Mouse (Mus musculus): Measurements from ENCODE around the gene Olfr523.
"Not testable (repeated sequence)": the region's sequence is repeated elsewhere in the genome, so short reads cannot be mapped to it uniquely, and the experiment has no call there.

The Olfr523 gene

DNA sequence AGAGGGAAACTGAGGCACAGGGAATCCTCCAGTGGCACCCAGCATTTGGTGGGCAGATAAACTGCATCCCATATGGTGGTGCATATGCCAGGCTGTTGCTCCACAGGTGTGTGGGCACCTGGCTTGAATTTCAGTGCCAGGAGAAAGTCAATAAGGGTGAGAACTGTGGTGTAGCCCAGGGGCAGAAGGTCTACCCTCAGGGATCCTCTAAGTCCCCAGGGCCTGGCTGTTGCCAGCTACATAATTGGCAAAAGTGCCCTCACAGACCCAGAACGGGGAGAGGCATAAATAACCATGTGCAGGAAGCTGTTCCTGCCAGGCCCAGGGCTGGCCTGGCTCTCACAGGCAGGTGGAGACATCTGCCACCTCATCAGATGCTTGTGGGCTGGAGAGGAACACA is at the start of gene Olfr523:
Gene Olfr523, plus strand, starts transcription at position 282 of the 400 bp plus-strand sequence.
- ChIA-PET POLR2A (interaction anchor here in 1 of 4 experiments (1.5 kb wide), 1 partner anchor 787 kb away, joined by 3 read pairs; no protein-coding TSS in a partner anchor), CTCF (interaction anchor here in 2 of 4 experiments (1.4 to 2.4 kb wide), 2 partner anchors 15 to 16 kb away, joined by 6 to 17 read pairs; no protein-coding TSS in a partner anchor)

DNA sequence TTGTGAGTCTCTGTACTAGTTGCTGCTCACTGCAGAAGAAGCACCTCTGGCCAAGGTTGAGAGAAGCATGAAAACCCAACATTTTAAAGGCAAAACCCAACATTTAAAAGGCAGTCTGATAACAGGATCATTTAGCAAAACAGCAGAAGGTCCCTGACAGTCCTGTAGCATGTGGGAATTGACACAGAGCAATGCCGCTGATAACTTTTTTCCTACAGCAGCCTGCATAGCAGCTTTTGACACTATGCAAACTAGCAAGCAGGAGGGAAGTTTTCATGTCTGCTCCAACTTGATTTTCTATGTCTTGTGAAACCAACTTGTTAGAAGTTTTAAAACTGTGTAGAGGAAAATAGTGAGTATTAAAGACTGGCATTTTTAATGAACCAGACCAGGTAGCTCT is 48.6 kb upstream of the Olfr523 start:
- CTCF ChIA-PET = interaction anchor here in 3 of 4 experiments (1.0 to 2.0 kb wide), 4 partner anchors 7 to 20 kb away, joined by 3 to 9 read pairs (median 4); partner anchors contain the start of gene Echs1 (in 1 of the 3)
- POLR2A ChIA-PET = interaction anchor here in 3 of 4 experiments (0.5 to 6.1 kb wide), 18 partner anchors 8 to 186 kb away, joined by 3 to 66 read pairs (median 8); partner anchors contain the start of genes Echs1 (in 3 of the 3), Mtg1 (in 3 of the 3), Paox (in 3 of the 3) and Fuom (in 2 of the 3)

DNA sequence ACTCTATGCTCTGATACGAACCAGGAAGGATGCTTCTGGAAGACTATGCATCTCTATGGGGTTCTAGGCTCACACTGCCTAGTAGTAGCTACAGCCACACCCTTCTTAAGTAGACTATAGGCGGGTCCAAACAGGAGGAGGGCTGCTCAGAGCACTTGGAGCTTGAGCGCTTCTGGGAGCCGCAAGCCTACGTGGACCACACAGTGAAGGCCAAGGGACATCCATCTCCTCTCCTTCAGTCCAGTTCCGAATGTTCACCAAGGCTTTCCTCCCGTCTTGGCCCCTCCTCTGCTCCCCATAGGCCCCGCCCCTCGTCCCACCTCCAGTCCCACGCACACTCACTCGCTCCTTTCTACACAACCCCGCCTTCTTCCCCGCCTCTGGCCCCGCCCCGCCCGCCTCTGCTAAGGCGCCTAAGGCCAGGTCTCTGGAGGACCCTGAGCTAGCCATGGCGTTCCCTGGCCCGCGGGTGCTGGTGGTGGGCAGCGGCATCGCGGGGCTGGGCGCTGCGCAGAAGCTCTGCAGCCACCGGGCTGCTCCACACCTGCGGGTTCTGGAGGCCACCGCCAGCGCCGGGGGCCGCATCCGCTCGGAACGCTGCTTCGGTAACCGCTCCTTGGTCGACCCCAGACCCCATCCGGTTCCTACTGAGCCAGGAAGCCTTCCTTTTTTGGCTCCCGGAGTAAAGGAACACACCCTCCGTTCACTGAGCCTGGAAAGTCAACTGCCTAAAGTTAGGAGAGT is 47.6 kb upstream of the Olfr523 start:
- ChIA-PET POLR2A (interaction anchor here (0.6 to 6.1 kb wide), 31 partner anchors 8 to 834 kb away, joined by 3 to 66 read pairs (median 4); partner anchors contain the start of genes Echs1 (in 4 of the 4), Mtg1 (in 3 of the 4), Paox (in 3 of the 4) and Fuom (in 2 of the 4)), CTCF (interaction anchor here (0.6 to 2.0 kb wide), 9 partner anchors 9 to 794 kb away, joined by 3 to 9 read pairs (median 4); partner anchors contain the start of gene Echs1 (in 1 of the 4))

DNA sequence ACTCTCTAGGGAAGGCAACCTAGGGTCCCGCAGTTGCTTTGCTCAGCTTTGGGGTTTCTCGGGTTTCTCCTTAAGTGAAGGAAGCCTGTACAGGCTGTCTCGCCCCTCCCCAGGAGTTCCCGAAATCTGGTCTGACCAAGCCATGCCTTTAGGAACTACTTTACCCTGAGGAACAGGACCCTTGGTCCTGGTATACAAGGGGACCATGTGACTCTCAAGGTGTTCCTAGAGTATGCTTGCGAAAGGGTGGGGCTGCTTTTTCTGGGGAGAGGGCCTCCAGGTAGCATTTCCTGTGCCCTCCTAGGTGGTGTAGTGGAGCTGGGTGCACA is 47.0 kb upstream of the Olfr523 start:
- ChIA-PET POLR2A (interaction anchor here (0.6 to 6.1 kb wide), 22 partner anchors 7 to 788 kb away, joined by 3 to 66 read pairs (median 6); partner anchors contain the start of genes Echs1 (in 4 of the 4), Mtg1 (in 3 of the 4), Paox (in 3 of the 4) and Fuom (in 2 of the 4)), CTCF (interaction anchor here in 3 of 4 experiments (0.9 to 2.0 kb wide), 5 partner anchors 15 to 783 kb away, joined by 3 to 9 read pairs (median 4); no protein-coding TSS in a partner anchor)

DNA sequence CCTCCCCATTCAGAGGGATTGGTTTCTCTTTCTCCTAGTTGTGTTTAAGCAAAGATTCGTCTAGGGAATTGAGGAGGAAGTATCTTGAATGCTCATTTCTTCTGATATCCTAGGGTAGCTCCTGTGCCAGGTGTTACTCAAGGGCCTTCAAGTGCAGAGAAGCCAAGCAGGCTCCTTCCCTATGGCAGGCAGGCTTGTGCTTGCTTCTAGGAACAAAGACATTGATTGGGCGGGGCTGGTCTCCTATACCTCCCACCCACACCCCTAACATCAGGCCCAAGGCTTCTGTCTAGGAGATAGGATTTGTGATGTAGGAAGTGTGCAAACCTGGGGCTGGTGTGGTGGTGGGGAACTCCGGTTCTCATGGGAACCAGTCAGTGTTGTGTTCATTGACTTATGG is 46.1 kb upstream of the Olfr523 start:
- CTCF ChIA-PET = no interaction called here
- POLR2A ChIA-PET = interaction anchor here in 2 of 4 experiments (1.8 to 6.1 kb wide), 5 partner anchors 8 to 11 kb away, joined by 8 to 66 read pairs (median 56); partner anchors contain the start of genes Echs1 (in 2 of the 2), Mtg1 (in 2 of the 2) and Paox (in 2 of the 2)

DNA sequence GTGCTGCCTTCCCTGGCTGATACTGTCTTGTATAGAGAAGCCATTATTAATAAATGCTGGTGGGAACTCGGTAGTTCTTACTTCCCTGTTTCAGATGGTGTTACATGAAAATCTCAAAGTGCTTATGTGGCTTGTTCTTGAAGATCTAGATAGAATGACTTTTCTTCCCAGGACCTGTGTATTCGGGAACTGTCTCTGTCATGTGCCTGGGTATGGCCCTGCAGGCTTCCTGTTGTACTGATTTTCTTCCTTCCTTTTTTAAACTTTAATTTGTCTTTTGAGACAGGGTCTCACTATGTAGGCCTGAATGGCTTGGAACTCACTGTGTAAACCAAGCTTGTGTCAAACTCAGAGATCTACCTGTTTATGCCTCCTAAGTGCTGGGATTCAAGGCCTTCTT is 45.1 kb upstream of the Olfr523 start:
- ChIA-PET CTCF (no interaction called here), POLR2A (interaction anchor here in 2 of 4 experiments (4.4 to 6.1 kb wide), 3 partner anchors 10 to 12 kb away, joined by 56 to 66 read pairs (median 63); partner anchors contain the start of genes Echs1 (in 2 of the 2), Paox (in 2 of the 2) and Mtg1 (in 1 of the 2))

DNA sequence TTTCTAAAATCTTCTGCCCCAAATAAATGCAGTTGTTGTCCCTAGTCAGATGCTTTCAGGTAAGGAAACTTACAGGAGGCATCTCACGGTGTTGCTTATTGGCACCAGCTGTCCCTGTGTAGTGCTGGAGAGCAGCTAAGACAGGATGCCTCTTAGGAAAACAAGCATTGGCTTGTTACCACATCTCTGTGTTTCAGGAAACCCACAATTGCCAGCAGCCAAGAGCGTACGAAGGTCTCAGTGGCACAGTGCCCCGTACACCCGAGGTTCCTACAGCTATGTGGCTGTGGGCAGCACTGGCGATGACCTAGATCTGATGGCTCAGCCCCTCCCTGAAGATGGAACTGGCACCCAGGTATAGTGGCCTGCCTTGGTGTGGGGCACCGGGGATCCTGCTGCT is 40.8 kb upstream of the Olfr523 start:
- ChIA-PET CTCF (interaction anchor here in 1 of 4 experiments (0.6 kb wide), 1 partner anchor 214 kb away, joined by 3 read pairs; no protein-coding TSS in a partner anchor), POLR2A (interaction anchor here in 1 of 4 experiments (0.6 to 2.7 kb wide), 2 partner anchors 15 to 802 kb away, joined by 3 to 12 read pairs; partner anchors contain the start of gene Echs1)

DNA sequence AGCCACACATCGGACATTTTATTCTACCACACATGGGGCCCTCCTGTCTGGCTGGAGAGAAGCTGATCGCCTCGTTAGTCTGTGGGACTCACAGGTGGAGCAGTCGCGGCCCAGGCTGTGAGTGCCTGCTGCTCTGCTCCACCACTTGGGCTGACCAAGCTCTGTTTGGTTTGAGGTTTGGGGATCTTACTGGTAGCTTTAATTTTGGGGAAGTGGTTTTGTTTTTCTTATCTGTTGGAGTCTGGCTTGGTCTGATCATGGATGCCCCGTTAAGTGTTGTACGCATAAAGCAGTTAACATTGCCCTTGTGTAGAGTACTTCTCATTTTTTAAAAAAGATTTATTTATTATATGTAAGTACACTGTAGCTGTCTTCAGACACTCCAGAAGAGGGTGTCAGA is 39.0 kb upstream of the Olfr523 start:
- CTCF ChIA-PET = not testable (repeated sequence)
- POLR2A ChIA-PET = interaction anchor here in 2 of 4 experiments (0.9 to 1.7 kb wide), 3 partner anchors 8 to 19 kb away, joined by 3 read pairs; partner anchors contain the start of gene Echs1 (in 1 of the 2)

DNA sequence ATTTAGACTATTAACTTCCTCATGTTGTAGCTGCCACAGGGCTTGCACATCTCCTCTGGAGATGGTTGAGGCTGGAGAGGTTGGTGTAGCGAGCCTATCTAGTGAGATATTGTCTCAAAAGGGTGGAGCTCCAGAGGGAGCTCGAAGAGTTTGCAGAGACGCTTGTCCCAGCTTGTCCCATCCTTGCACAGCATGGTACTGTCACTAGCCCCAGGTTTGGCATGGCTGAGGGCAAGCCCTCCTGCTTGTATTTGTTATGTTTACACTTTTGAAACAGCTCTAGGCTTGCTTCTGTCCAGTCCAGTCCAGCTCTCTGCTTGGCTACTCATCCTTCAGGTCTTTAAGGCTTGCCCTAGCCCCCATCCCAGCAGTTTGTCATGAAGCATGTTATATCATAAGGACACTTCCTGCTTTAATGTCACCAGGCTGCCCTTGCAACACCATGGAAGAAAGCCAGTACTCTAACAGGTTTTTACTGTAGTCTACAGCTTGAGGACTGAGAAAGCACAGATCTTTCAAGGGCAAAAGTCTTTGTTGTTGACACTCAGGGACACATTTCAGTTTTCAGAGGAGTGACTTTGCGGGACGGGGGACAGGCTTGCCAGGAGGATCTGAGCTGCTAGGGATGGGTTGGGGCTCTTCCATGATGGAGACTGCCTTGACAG is 37.8 kb upstream of the Olfr523 start:
- CTCF ChIA-PET = no interaction called here

DNA sequence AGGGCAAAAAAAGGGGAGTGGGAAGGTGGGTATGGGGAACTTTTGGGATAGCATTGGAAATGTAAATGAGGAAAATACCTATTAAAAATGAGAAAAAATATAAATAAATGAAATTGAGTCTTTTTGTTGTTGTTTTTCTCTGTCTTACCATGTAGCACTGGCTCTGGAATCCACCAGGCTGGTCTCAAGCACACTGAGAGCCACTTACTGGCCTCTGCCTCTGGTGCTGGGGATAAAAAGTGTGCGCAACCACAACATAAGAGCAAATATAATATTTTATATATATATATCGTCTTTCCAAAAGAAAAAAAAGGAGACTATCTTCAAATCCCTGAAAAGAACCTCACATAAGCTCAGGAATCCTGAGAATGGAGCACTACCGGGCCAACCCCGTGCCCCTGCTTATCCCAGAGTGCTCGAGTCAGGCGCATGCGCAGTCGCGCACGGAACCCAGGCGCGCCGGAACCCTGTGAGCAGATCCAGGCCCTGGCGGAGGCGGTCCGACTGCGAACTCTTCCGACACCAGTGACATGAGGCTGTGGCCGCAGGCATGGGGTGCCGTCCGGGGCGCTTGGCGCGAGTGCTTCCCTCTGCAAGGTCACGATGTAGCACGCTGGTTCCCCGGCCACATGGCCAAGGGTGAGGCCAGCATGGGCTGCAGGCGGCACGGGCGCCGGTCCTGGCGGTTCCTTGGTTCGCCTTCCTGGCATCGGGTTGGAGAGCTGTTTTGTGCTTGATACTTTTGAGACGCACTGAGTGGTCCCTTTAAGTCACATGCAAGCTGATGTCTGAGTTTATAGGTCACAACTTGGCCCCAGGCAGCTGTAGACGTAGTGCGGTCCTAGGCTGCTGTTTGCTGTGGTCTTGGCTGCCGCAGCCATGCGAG is 35.6 kb upstream of the Olfr523 start, which contains the start of gene Mtg1:
Gene Mtg1, plus strand, starts transcription at position 430 of the 886 bp plus-strand sequence.
- POLR2A ChIA-PET = interaction anchor here (0.6 to 6.6 kb wide), 43 partner anchors 8 to 986 kb away, joined by 3 to 66 read pairs (median 5); partner anchors contain the start of genes Echs1 (in 4 of the 4), Fuom (in 4 of the 4), Paox (in 4 of the 4) and Ric8a (in 2 of the 4)
- CTCF ChIA-PET = interaction anchor here in 2 of 4 experiments (0.6 to 1.4 kb wide), 3 partner anchors 22 to 691 kb away, joined by 3 to 5 read pairs (median 4); partner anchors contain the start of gene Paox (in 1 of the 2)

More for the DNA sequence above, 37.8 kb upstream of the Olfr523 start:
- POLR2A ChIA-PET = interaction anchor here in 2 of 4 experiments (0.8 to 6.6 kb wide), 4 partner anchors 9 to 33 kb away, joined by 3 to 66 read pairs (median 8); partner anchors contain the start of gene Fuom (in 1 of the 2)

DNA sequence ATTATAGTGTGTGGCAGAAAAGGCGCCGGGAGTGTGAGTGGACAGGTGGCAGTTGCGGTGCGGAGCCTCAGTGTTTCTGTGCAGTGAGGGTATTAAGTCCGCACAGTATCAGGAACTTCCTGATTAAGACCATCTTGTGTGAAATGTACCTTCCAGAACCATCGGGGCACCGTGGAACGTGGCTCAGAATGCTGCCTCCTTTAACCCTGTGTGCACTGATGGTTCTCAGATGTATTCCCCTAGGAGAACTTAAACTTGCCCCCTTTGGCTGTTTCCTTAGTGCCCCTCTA is 35.1 kb upstream of the Olfr523 start:
- ChIA-PET POLR2A (interaction anchor here (0.6 to 6.6 kb wide), 30 partner anchors 9 to 1375 kb away, joined by 3 to 66 read pairs (median 6); partner anchors contain the start of genes Echs1 (in 3 of the 4), Fuom (in 3 of the 4), Paox (in 3 of the 4) and Prap1 (in 1 of the 4)), CTCF (interaction anchor here in 2 of 4 experiments (1.4 kb wide), 2 partner anchors 23 to 690 kb away, joined by 3 to 5 read pairs; partner anchors contain the start of gene Paox (in 1 of the 2))

DNA sequence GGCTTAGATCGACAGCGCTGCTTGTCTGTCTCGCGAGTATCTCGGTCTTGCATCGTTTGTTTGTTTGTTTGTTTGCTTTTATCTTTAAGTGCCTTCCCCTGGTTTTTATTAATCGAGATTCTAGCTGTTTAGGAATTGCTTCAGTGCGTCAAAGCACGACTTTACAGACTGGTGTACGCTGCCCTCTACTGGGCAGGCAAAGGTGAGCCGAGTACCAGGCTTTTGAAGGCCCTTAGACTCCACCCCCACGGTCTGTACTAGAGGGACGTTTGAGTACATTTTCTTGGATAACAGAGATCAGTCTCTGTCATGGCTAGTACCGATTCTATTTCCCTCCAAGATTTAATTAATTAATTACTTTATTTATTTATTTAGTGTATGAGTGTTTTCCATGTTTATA is 31.7 kb upstream of the Olfr523 start:
- CTCF ChIA-PET = interaction anchor here (0.5 to 1.7 kb wide), 21 partner anchors 9 to 1336 kb away, joined by 3 to 9 read pairs (median 4); partner anchors contain the start of genes Echs1 (in 2 of the 4), Fuom (in 2 of the 4) and Paox (in 1 of the 4)

DNA sequence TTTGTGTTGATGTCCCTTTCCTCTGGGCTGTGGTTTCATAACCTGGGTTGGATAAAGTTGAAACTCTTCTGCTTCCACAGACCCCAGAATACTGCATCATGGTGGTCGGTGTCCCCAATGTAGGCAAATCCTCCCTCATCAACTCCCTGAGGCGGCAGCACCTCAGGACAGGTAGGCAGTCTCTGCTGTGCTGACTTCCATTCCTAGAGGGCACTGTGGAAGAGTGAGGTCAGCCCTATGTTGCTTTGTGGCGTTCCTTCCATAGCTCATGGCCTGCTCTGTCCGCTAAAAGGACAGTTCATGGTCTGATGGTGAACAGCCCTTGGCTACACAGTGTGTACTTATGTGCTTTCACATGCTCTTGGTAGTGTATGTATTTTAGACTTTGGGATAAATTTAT is 28.5 kb upstream of the Olfr523 start:
- ChIA-PET POLR2A (interaction anchor here in 1 of 4 experiments (0.5 to 1.3 kb wide), 2 partner anchors 42 to 673 kb away, joined by 3 read pairs; partner anchors contain the start of gene Fuom), CTCF (interaction anchor here in 2 of 4 experiments (0.6 to 1.7 kb wide), 10 partner anchors 9 to 691 kb away, joined by 3 to 10 read pairs (median 3); partner anchors contain the start of genes Echs1 (in 1 of the 2) and Paox (in 1 of the 2))

More for the DNA sequence above, 31.7 kb upstream of the Olfr523 start:
- POLR2A ChIA-PET = interaction anchor here in 2 of 4 experiments (0.6 to 6.6 kb wide), 9 partner anchors 13 to 701 kb away, joined by 3 to 66 read pairs (median 6); partner anchors contain the start of genes Echs1 (in 2 of the 2), Paox (in 2 of the 2), Fuom (in 1 of the 2) and Zfp941 (in 1 of the 2)

DNA sequence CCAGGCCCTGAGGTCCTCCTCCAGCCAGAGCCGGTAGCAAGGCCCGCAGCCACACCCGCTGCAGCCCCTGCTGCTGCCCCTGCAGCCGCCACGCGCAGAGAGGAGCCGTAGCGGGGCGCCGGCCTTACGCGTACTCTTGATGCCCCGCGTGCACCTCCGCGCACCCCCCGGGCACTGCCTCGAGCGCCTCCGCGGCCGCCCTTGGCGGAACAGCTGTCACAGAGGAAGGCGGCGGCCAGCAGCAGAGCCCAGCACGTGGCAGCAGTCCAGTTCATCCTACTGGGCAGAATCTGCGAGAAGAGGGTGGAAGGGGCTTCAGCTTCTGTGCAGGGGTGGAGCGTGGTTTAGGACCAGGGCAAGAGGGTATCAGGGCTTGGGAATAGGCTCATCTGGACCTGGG is 19.6 kb upstream of the Olfr523 start:
- CTCF ChIA-PET = interaction anchor here in 3 of 4 experiments (0.6 to 2.4 kb wide), 4 partner anchors 9 to 652 kb away, joined by 3 to 7 read pairs (median 3); no protein-coding TSS in a partner anchor
- POLR2A ChIA-PET = interaction anchor here in 3 of 4 experiments (0.6 to 2.4 kb wide), 7 partner anchors 16 to 51 kb away, joined by 3 to 12 read pairs (median 4); partner anchors contain the start of genes Mtg1 (in 3 of the 3), Echs1 (in 1 of the 3), Fuom (in 1 of the 3) and Paox (in 1 of the 3)

DNA sequence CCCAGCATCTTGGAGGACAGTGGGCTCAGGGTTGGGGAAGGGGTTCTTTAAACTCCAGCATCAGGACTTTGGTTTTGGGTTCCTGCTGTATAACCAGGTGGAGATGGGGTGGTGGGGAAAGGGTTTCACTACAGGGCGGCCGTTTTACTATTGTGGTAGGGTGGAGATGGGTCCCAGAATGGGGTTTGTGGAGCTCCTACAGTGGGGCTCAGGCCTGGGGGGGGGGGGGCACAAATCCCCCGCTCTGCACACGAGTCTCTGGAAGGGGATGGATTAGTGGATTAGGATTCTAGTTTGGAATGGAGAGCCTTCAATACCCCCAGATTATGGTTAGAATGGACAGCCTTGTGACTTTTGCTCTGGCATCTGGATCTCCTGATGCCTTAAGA is 19.2 kb upstream of the Olfr523 start:
- ChIA-PET POLR2A (interaction anchor here in 3 of 4 experiments (0.7 to 2.4 kb wide), 6 partner anchors 12 to 52 kb away, joined by 3 to 12 read pairs (median 4); partner anchors contain the start of genes Mtg1 (in 2 of the 3) and Fuom (in 1 of the 3)), CTCF (interaction anchor here in 3 of 4 experiments (0.6 to 2.4 kb wide), 5 partner anchors 9 to 652 kb away, joined by 3 to 7 read pairs (median 3); no protein-coding TSS in a partner anchor)
